Mouse (Mus musculus): Measurements from ENCODE around the gene Fkbp5. TPM values are rescaled to one million over a fixed set of nuclear protein-coding genes. Genes with fewer than 3 reads are reported as not detected.

Fkbp5 gene
- polyA plus RNA-seq, 1 experiment from 2014 or later = 8.3 TPM

GRCm38 (mm10) chr17:28445886-28446819 lies 71.2 kb downstream of the Fkbp5 start:
- Histone ChIP-seq H3K4me2 (no peak overlapping the region), H3K27ac (ENCODE audit: low read depth) (no peak overlapping the region), H3K9me3 (ENCODE audit: low read depth, low read length) (no peaks in the 10 kb centered on the region), H3K36me3 (ENCODE audit: insufficient read depth) (no peaks in the 10 kb centered on the region), H3K27me3 (ENCODE audit: insufficient read depth, low read length) (no peaks in the 10 kb centered on the region), H3K4me1 (ENCODE audit: insufficient read depth) (no peaks in the 10 kb centered on the region), H3K9ac (no peak overlapping the region), H3K4me3 (ENCODE audit: low read depth, low read length) (no peak overlapping the region)
- 77% methylated on average over 12 of the region's 12 CpGs for WGBS
- ATAC-seq (ENCODE audit: insufficient read depth) (no peak), DNase-seq (no peak)
- no peak for TF ChIP-seq CTCF (IDR thresholded peaks at IDR 0.05; ENCODE audit: low read depth)

DNA sequence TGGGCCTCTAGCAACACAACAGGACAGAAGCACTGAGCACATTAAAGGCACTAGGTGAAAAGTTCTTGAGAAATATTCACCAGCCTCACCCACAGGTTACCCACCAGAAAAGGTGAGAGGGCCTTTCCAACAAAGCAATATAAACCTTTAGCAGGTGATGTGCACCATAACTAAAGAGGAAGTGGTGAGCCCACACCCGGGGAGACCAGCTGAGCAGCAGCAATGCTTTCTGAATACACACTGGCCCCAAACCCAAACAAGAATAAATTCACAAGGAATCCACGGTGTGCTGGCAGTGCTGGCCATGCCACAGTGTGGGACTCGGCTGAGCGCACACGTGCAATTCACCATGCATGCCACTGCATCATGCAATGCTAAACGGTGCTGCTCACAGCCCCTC lies 74.7 kb downstream of the Fkbp5 start:
- Histone ChIP-seq H3K4me2 (no peak overlapping the region), H3K36me3 (ENCODE audit: insufficient read depth) (no peaks in the 10 kb centered on the region), H3K9me3 (ENCODE audit: low read depth, low read length) (no peaks in the 10 kb centered on the region), H3K27ac (ENCODE audit: low read depth) (no peak overlapping the region), H3K4me1 (ENCODE audit: insufficient read depth) (no peaks in the 10 kb centered on the region), H3K4me3 (ENCODE audit: low read depth, low read length) (no peak overlapping the region), H3K9ac (no peak overlapping the region), H3K27me3 (ENCODE audit: insufficient read depth, low read length) (no peaks in the 10 kb centered on the region)
- no peak for TF ChIP-seq CTCF (IDR thresholded peaks at IDR 0.05; ENCODE audit: low read depth)
- DNase-seq (no peak), ATAC-seq (ENCODE audit: insufficient read depth) (no peak)
- 71% methylated on average over 6 of the region's 6 CpGs for WGBS

GRCm38 (mm10) chr17:28438342-28439115 lies 78.8 kb downstream of the Fkbp5 start:
- TF ChIP-seq CTCF (IDR thresholded peaks at IDR 0.05; ENCODE audit: low read depth) = no peak
- ATAC-seq (ENCODE audit: insufficient read depth) (no peak), DNase-seq (no peak)
- Histone ChIP-seq H3K27me3 (ENCODE audit: insufficient read depth, low read length) (no peaks in the 10 kb centered on the region), H3K4me2 (no peak overlapping the region), H3K4me1 (ENCODE audit: insufficient read depth) (no peaks in the 10 kb centered on the region), H3K4me3 (ENCODE audit: low read depth, low read length) (no peak overlapping the region), H3K27ac (ENCODE audit: low read depth) (no peak overlapping the region), H3K9ac (no peak overlapping the region), H3K36me3 (ENCODE audit: insufficient read depth) (0 out of 2 replicates have a peak, but pooled peaks cover 3% of the 10 kb centered on the region), H3K9me3 (ENCODE audit: low read depth, low read length) (no peaks in the 10 kb centered on the region)
- WGBS = 69% methylated on average over 6 of the region's 6 CpGs

GRCm38 (mm10) chr17:28437938-28438337 lies 79.4 kb downstream of the Fkbp5 start:
- ATAC-seq (ENCODE audit: insufficient read depth) (no peak), DNase-seq (no peak)
- TF ChIP-seq CTCF (IDR thresholded peaks at IDR 0.05; ENCODE audit: low read depth) = no peak
- no peak overlapping the region for H3K9ac ChIP-seq
- no peak overlapping the region for H3K4me2 ChIP-seq
- no peaks in the 10 kb centered on the region for H3K9me3 ChIP-seq (ENCODE audit: low read depth, low read length)
- no peak overlapping the region for H3K4me3 ChIP-seq (ENCODE audit: low read depth, low read length)
- WGBS = 76% methylated on average over 2 of the region's 2 CpGs
- H3K36me3 ChIP-seq (ENCODE audit: insufficient read depth) = 0 out of 2 replicates have a peak, but pooled peaks cover 3% of the 10 kb centered on the region
- H3K27me3 ChIP-seq (ENCODE audit: insufficient read depth, low read length) = no peaks in the 10 kb centered on the region
- H3K27ac ChIP-seq (ENCODE audit: low read depth) = no peak overlapping the region
- H3K4me1 ChIP-seq (ENCODE audit: insufficient read depth) = no peaks in the 10 kb centered on the region

- WGBS = 74% methylated on average over 5 of the region's 5 CpGs
- ATAC-seq (ENCODE audit: insufficient read depth) (no peak), DNase-seq (no peak)
- Histone ChIP-seq H3K4me3 (ENCODE audit: low read depth, low read length) (no peak overlapping the region), H3K9me3 (ENCODE audit: low read depth, low read length) (no peaks in the 10 kb centered on the region), H3K27me3 (ENCODE audit: insufficient read depth, low read length) (no peaks in the 10 kb centered on the region), H3K36me3 (ENCODE audit: insufficient read depth) (0 out of 2 replicates have a peak, but pooled peaks cover 3% of the 10 kb centered on the region), H3K4me1 (ENCODE audit: insufficient read depth) (no peaks in the 10 kb centered on the region), H3K4me2 (no peak overlapping the region), H3K27ac (ENCODE audit: low read depth) (no peak overlapping the region), H3K9ac (no peak overlapping the region)
- no peak for TF ChIP-seq CTCF (IDR thresholded peaks at IDR 0.05; ENCODE audit: low read depth)
These were observed 82.3 kb downstream of the Fkbp5 start for GRCm38 (mm10) chr17:28434921-28435485.

- H3K4me1 ChIP-seq (ENCODE audit: insufficient read depth) = no peaks in the 10 kb centered on the region
- WGBS = 88% methylated on average over 6 of the region's 6 CpGs
- no peak overlapping the region for H3K9ac ChIP-seq
- H3K4me2 ChIP-seq = no peak overlapping the region
- H3K27me3 ChIP-seq (ENCODE audit: insufficient read depth, low read length) = no peaks in the 10 kb centered on the region
- no peaks in the 10 kb centered on the region for H3K9me3 ChIP-seq (ENCODE audit: low read depth, low read length)
- no peak for TF ChIP-seq CTCF (IDR thresholded peaks at IDR 0.05; ENCODE audit: low read depth)
- H3K4me3 ChIP-seq (ENCODE audit: low read depth, low read length) = no peak overlapping the region
- H3K27ac ChIP-seq (ENCODE audit: low read depth) = no peak overlapping the region
- ATAC-seq (ENCODE audit: insufficient read depth) = no peak
- H3K36me3 ChIP-seq (ENCODE audit: insufficient read depth) = 0 out of 2 replicates have a peak, but pooled peaks cover 3% of the 10 kb centered on the region
- DNase-seq = no peak
These were observed 84.3 kb downstream of the Fkbp5 start for GRCm38 (mm10) chr17:28433029-28433428.

Measured in lung, embryonic 14.5 days (tissue).